Mouse (Mus musculus): ENCODE data around the gene Golga7b. TPM values are rescaled to one million over a fixed set of nuclear protein-coding genes. Genes with fewer than 3 reads are reported as not detected.

The Golga7b gene
- polyA plus RNA-seq, 1 experiment from 2014 or later, result 0.05 TPM

DNA sequence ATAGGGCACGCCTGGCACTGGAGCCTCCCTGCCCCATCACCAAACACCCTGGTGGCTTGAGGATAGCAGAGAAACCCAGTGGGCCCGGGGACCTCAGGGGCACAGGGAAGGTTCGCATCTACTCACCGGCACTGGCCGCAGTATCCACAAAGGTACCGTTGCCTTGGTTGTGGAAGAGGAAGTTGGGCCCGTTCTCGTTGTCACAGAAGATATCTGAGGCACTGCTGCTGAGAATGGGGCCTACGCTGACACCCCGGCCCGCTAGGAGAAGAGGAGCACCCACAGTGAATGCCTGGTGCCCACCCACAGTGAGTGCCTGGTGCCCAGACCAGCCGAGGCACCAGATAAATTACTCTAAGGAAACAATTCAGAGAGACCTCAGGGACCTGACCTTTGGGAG is 61.6 kb downstream of the Golga7b start:
- ATAC-seq (ENCODE audit: low FRiP score, low read depth), result no peak
- no peaks in the 10 kb centered on the region for H3K9me3 ChIP-seq
- 83% methylated on average over 12 of the region's 12 CpGs for WGBS
- H3K4me2 ChIP-seq (replicated peaks), result no peak overlapping the region
- H3K4me3 ChIP-seq, result no peak overlapping the region
- H3K27me3 ChIP-seq, result peaks cover 15% of the 10 kb centered on the region
- H3K9ac ChIP-seq, result no peak overlapping the region
- H3K36me3 ChIP-seq, result no peaks in the 10 kb centered on the region
- H3K27ac ChIP-seq, result no peak overlapping the region
- H3K4me1 ChIP-seq, result peaks cover 8% of the 10 kb centered on the region

DNA sequence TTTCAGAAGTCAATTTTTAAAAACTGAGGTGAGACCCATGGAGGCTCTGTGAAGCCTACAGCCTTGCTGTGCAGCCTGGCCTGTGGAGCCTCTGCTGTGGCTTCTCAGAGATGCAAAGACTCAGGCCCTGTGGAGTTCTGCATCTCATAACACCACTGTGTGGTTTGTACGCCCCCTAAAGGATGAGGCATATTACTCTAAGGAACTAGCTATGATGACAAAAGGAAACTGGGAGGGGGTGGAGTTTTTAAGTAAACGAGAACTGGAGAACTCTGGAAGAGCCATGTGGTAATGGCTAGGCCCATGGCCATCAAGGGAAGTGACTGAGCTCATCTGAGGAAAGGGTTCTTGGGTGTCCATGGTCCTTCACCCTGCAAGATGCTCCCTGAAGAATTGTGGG is 64.0 kb downstream of the Golga7b start:
- Histone ChIP-seq H3K4me3 (no peak overlapping the region), H3K9me3 (no peaks in the 10 kb centered on the region), H3K9ac (no peak overlapping the region), H3K4me2 (replicated peaks) (no peak overlapping the region), H3K27me3 (peaks cover 14% of the 10 kb centered on the region), H3K27ac (no peak overlapping the region), H3K36me3 (no peaks in the 10 kb centered on the region), H3K4me1 (peaks cover 14% of the 10 kb centered on the region)
- ATAC-seq (ENCODE audit: low FRiP score, low read depth), result no peak
- 33% methylated on average over 2 of the region's 2 CpGs for WGBS

DNA sequence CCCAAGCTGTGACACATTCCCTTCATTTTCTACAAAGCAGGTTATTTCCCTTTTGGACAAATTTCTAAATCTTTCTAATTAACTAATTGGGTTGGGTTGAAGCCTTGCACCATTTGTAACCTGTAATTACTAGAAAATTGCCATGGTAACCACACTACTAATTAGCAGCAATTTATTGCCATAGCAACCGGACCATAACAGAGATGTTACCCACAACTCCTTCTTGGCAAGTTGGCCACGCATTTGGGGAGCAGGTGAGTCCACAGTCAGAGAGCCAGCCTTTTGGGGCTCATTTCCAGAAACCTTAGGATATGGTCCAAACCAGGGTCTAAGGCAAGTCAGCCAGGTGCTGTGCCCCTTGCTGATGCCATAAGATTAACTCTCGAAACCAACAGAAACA is 64.8 kb downstream of the Golga7b start:
- Histone ChIP-seq H3K4me3 (no peak overlapping the region), H3K4me2 (replicated peaks) (no peak overlapping the region)

DNA sequence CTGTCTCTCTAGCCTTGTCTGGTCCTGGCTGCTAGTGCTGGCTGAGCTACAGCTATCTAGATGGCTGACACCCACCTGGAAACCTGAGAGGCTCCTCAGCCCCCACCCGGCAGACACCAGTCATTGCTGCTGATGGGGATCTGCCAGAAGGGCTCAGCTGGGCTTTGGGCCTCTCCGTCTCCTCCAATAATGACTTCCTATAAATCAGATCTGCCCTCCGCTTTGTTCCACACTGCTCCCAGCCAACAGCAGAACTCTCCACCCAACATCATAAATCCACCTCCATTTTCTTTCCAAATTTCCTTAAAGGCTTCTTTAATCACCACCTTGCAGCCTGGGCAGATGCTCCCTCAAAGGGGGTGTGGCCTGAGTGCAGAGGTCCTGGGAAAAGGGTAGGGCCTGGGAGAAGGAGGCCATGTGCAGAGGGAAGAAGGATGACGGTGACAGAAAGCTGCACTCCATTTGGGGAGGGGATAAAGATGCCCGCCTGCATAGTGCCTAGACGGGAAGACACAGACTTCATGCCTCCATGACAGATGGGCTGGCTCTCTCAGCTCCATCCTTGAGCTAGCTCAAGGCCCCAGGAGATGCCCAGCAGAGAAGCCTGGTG is 67.8 kb downstream of the Golga7b start:
- no peak overlapping the region for H3K4me2 ChIP-seq (replicated peaks)
- peaks cover 15% of the 10 kb centered on the region for H3K4me1 ChIP-seq
- 47% methylated on average over 6 of the region's 6 CpGs for whole genome bisulfite sequencing
- no peak overlapping the region for H3K27ac ChIP-seq
- H3K9me3 ChIP-seq, result no peaks in the 10 kb centered on the region
- no peak overlapping the region for H3K4me3 ChIP-seq
- H3K27me3 ChIP-seq, result peaks cover 27% of the 10 kb centered on the region
- no peak for ATAC-seq (ENCODE audit: low FRiP score, low read depth)
- no peaks in the 10 kb centered on the region for H3K36me3 ChIP-seq
- no peak overlapping the region for H3K9ac ChIP-seq

More for the DNA sequence above, 64.8 kb downstream of the Golga7b start:
- Histone ChIP-seq H3K36me3 (no peaks in the 10 kb centered on the region), H3K9ac (no peak overlapping the region), H3K4me1 (peaks cover 12% of the 10 kb centered on the region), H3K9me3 (no peaks in the 10 kb centered on the region), H3K27ac (no peak overlapping the region), H3K27me3 (peaks cover 10% of the 10 kb centered on the region; the same call in 1 of the 2 replicates)
- ATAC-seq (ENCODE audit: low FRiP score, low read depth), result no peak
- WGBS, result 67% methylated on average over 3 of the region's 3 CpGs

DNA sequence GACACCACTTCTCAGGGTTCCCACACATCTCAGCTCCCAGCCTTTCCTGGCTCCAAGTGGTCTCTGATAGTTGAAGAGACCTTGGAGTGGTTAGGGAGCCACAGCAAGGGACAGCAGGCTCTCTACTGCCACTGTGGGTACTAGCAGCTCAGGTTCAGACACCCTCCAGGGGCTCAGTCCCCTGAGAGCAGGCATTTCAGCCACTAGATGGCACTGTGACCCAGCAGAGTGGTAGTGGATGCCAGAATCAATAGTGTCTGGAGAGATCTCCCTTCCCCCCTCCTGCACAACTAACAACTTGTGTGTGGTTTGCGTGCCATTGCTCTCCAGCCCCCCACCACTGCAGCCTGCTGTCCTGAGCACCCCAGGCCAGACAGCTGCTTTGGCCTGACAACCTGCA is 68.5 kb downstream of the Golga7b start:
- Histone ChIP-seq H3K4me2 (replicated peaks) (no peak overlapping the region), H3K27me3 (peaks cover 26% of the 10 kb centered on the region), H3K4me3 (no peak overlapping the region), H3K9me3 (no peaks in the 10 kb centered on the region), H3K27ac (no peak overlapping the region), H3K4me1 (peaks cover 15% of the 10 kb centered on the region), H3K36me3 (no peaks in the 10 kb centered on the region), H3K9ac (no peak overlapping the region)
- 0 out of 2 replicates have a peak, but pooled peaks have one; percentile 19 for ATAC-seq (ENCODE audit: low FRiP score, low read depth)
- 5% methylated on average over 1 of the region's 1 CpGs for WGBS

DNA sequence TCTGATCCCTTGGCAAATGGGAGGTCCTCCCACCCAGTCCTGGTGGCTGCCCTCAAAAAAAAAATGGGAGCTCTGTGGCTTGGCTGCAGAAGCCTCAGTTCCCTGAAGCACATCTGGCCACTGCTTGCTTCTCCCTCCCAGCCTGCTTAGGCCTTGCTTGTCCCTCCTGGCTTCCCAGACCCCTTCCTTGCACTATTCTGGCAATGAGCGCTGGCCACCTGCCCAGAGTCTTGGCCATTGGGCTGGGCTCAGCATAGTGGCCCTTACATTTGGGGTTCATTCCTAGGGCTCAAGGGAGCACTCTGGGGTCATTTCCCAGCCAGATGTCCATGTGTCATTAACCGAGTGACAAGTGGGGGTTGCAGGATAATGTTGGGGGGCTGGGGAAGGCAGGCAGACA is 69.2 kb downstream of the Golga7b start:
- Histone ChIP-seq H3K4me2 (replicated peaks) (no peak overlapping the region), H3K36me3 (no peaks in the 10 kb centered on the region), H3K9ac (no peak overlapping the region), H3K4me3 (no peak overlapping the region), H3K27me3 (peaks cover 25% of the 10 kb centered on the region), H3K9me3 (no peaks in the 10 kb centered on the region), H3K27ac (no peak overlapping the region), H3K4me1 (peaks cover 15% of the 10 kb centered on the region)
- no peak for ATAC-seq (ENCODE audit: low FRiP score, low read depth)
- WGBS, result 82% methylated on average over 2 of the region's 2 CpGs

DNA sequence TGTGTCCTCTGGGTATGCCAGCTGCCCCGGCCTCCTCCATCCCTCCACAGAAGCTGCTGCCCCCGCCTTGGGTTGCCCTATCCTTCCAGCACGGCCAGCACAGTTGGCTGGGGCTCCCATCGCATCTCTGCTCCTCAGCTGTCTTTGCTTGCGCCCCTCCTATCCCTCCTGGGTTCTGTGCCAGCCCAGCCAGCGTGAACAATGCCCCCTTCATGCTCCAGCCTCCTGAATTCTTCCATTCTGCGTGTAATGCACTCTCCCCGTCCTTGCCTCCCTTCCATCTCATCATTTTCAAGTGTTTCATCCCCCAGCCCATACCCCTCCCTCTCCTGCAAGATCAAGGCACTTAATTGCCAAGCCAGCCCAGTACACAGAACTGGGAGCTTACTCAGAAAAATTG is 69.6 kb downstream of the Golga7b start:
- no peak overlapping the region for H3K4me3 ChIP-seq
- no peak overlapping the region for H3K4me2 ChIP-seq (replicated peaks)
- H3K36me3 ChIP-seq, result no peaks in the 10 kb centered on the region
- H3K27ac ChIP-seq, result no peak overlapping the region
- H3K9me3 ChIP-seq, result no peaks in the 10 kb centered on the region
- peaks cover 15% of the 10 kb centered on the region for H3K4me1 ChIP-seq
- no peak for ATAC-seq (ENCODE audit: low FRiP score, low read depth)
- H3K9ac ChIP-seq, result no peak overlapping the region
- 75% methylated on average over 8 of the region's 8 CpGs for WGBS
- H3K27me3 ChIP-seq, result peaks cover 25% of the 10 kb centered on the region

DNA sequence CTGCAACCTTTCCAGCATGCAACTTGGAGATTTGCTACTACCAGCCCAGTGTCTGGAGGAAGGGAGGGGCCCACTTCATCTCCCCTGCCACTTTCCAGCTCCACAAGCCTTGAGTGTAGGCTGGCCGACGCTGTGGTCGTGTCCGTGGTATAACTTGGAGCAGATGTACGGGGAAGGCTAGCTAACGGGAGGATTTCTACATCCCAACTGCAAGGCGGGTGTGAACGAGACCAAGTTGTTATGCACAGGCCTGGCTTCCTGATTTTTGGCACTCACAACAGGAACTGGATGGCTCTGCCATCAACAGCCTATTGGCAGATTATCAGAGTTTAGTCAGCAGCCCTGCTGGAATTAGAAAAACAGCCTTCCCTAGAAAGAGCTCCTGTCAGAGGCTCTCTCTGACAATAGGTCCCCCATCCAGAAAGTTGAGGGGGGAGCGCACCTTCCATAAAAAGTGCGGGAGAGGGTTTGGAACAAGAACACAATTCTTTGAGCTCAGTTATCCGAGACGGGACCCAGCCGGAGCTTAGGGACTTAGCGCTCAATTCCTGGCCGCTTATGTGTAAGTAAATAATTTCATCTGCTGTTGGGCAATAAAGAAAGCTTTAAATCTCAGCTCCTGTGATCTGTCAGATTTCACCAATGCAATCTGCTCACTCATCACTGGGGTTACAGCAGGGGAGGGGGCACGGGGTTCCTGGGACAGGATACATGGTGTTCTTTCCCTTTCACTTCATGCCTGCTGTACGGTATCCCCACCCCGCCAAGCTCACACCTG is 70.5 kb downstream of the Golga7b start:
- Histone ChIP-seq H3K36me3 (no peaks in the 10 kb centered on the region), H3K4me3 (no peak overlapping the region), H3K4me2 (replicated peaks) (no peak overlapping the region), H3K27me3 (peaks cover 25% of the 10 kb centered on the region), H3K27ac (no peak overlapping the region), H3K9ac (no peak overlapping the region), H3K4me1 (peaks cover 15% of the 10 kb centered on the region), H3K9me3 (no peaks in the 10 kb centered on the region)
- ATAC-seq (ENCODE audit: low FRiP score, low read depth), result no peak
- WGBS, result 39% methylated on average over 18 of the region's 18 CpGs

Small RNAs within 50 kb of the gene (microRNA-seq; reads per million reads assigned to microRNA genes)
- gene Gm26339, result not detected
- gene Mir3085, result 0.70 reads per million

Other genes starting within 250 kb of the Golga7b start
- gene Ankrd2, start 211.6 kb upstream of the Golga7b start, polyA plus RNA-seq (2015; fragmentation: Nextera tagmentation; extraction: Ambion mirVana), result 0.22 and 0.57 TPM in 2 replicates
- 1.6 and 1.7 TPM in 2 replicates for gene Hoga1, start 202.0 kb upstream of the Golga7b start, polyA plus RNA-seq (2015; fragmentation: Nextera tagmentation; extraction: Ambion mirVana)
- gene 4933411K16Rik, start 195.3 kb upstream of the Golga7b start, polyA plus RNA-seq (2015; fragmentation: Nextera tagmentation; extraction: Ambion mirVana), result 0.17 TPM in 1 of 2 replicates, not detected in the other
- gene Morn4, start 161.2 kb upstream of the Golga7b start, polyA plus RNA-seq (2015; fragmentation: Nextera tagmentation; extraction: Ambion mirVana), result 32.1 and 34.5 TPM in 2 replicates
- 29.0 and 29.6 TPM in 2 replicates for gene Pi4k2a, start 157.1 kb upstream of the Golga7b start, polyA plus RNA-seq (2015; fragmentation: Nextera tagmentation; extraction: Ambion mirVana)
- 28.7 and 33.6 TPM in 2 replicates for gene Avpi1, start 118.5 kb upstream of the Golga7b start, polyA plus RNA-seq (2015; fragmentation: Nextera tagmentation; extraction: Ambion mirVana)
- gene Marveld1, start 100.2 kb upstream of the Golga7b start, polyA plus RNA-seq (2015; fragmentation: Nextera tagmentation; extraction: Ambion mirVana), result 11.5 and 11.6 TPM in 2 replicates
- gene Zfyve27, start 83.6 kb upstream of the Golga7b start, polyA plus RNA-seq (2015; fragmentation: Nextera tagmentation; extraction: Ambion mirVana), result 27.9 and 29.3 TPM in 2 replicates
- 1.8 and 2.4 TPM in 2 replicates for gene Sfrp5, start 45.3 kb upstream of the Golga7b start, polyA plus RNA-seq (2015; fragmentation: Nextera tagmentation; extraction: Ambion mirVana)
- 3.8 and 3.9 TPM in 2 replicates for gene Crtac1, start 184.2 kb downstream of the Golga7b start, polyA plus RNA-seq (2015; fragmentation: Nextera tagmentation; extraction: Ambion mirVana)

Data from limb, embryonic 13.5 days (tissue).